Mouse (Mus musculus): ENCODE data around the gene Gata3. TPM values are rescaled to one million over a fixed set of nuclear protein-coding genes. Genes with fewer than 3 reads are reported as not detected.

Gene Gata3
- polyA plus RNA-seq, 2 experiments: 0.30 to 0.63 TPM

- peak; percentile 30 for ATAC-seq (ENCODE audit: insufficient read depth)
- no peak overlapping the region for H3K27ac ChIP-seq
- no peaks in the 10 kb centered on the region for H3K4me1 ChIP-seq (replicated peaks; ENCODE audit: control insufficient read depth in 2 of 2, insufficient read depth in 2 of 2, low read length in 1 of 2)
- peaks cover 100% of the 10 kb centered on the region for H3K27me3 ChIP-seq (ENCODE audit: control insufficient read depth, insufficient read depth, low read length)
- H3K9me3 ChIP-seq (ENCODE audit: control insufficient read depth, low read length): no peaks in the 10 kb centered on the region
- peak overlapping the region; percentile 49 to 55 for H3K4me3 ChIP-seq (ENCODE audit: insufficient read depth in 1 of 2, low read depth in 2 of 2, low read length in 2 of 2)
- peak overlapping the region; percentile 77 for H3K4me2 ChIP-seq (ENCODE audit: low read depth)
- H3K36me3 ChIP-seq (replicated peaks; ENCODE audit: control insufficient read depth, insufficient read depth, low read depth): no peaks in the 10 kb centered on the region
- under 1% methylated on average over 22 of the region's 22 CpGs for WGBS (ENCODE audit: insufficient replicate concordance)
- no peak overlapping the region for H3K9ac ChIP-seq (replicated peaks)
- TF ChIP-seq CTCF (IDR thresholded peaks at IDR 0.05; ENCODE audit: low read depth): no peak
- no peak for TF ChIP-seq EP300 (IDR thresholded peaks at IDR 0.05; ENCODE audit: low read depth)
- no peak for DNase-seq (ENCODE audit: low read depth in 3 of 3, low spot score in 3 of 3)
Measured at GRCm38 (mm10) chr2:9879092-9879491, 10.7 kb downstream of the Gata3 start.

GRCm38 (mm10) chr2:9878564-9879081 is 11.2 kb downstream of the Gata3 start:
- peaks cover 99% of the 10 kb centered on the region for H3K27me3 ChIP-seq (ENCODE audit: control insufficient read depth, insufficient read depth, low read length)
- no peaks in the 10 kb centered on the region for H3K9me3 ChIP-seq (ENCODE audit: control insufficient read depth, low read length)
- H3K4me3 ChIP-seq (ENCODE audit: insufficient read depth in 1 of 2, low read depth in 2 of 2, low read length in 2 of 2): peak overlapping the region; percentile 49 to 55
- H3K4me2 ChIP-seq (ENCODE audit: low read depth): peak overlapping the region; percentile 77
- no peak for TF ChIP-seq EP300 (IDR thresholded peaks at IDR 0.05; ENCODE audit: low read depth)
- TF ChIP-seq CTCF (IDR thresholded peaks at IDR 0.05; ENCODE audit: low read depth): no peak
- no peak for ATAC-seq (ENCODE audit: insufficient read depth)
- no peak overlapping the region for H3K9ac ChIP-seq (replicated peaks)
- WGBS (ENCODE audit: insufficient replicate concordance): under 1% methylated on average over 33 of the region's 33 CpGs
- no peak overlapping the region for H3K27ac ChIP-seq
- no peak for DNase-seq (ENCODE audit: low read depth in 3 of 3, low spot score in 3 of 3)
- H3K36me3 ChIP-seq (replicated peaks; ENCODE audit: control insufficient read depth, insufficient read depth, low read depth): no peaks in the 10 kb centered on the region
- H3K4me1 ChIP-seq (replicated peaks; ENCODE audit: control insufficient read depth in 2 of 2, insufficient read depth in 2 of 2, low read length in 1 of 2): peaks cover 0 to under 1% of the 10 kb centered on the region in 2 experiments; a peak in 1 of 4 replicates

- ATAC-seq (ENCODE audit: insufficient read depth) (no peak), DNase-seq (ENCODE audit: low read depth in 3 of 3, low spot score in 3 of 3) (no peak)
- WGBS (ENCODE audit: insufficient replicate concordance): 1% methylated on average over 19 of the region's 19 CpGs
Measured at GRCm38 (mm10) chr2:9877966-9878563, 11.8 kb downstream of the Gata3 start.

GRCm38 (mm10) chr2:9877326-9877690 is 12.5 kb downstream of the Gata3 start:
- H3K9ac ChIP-seq (replicated peaks): no peak overlapping the region
- H3K27ac ChIP-seq: no peak overlapping the region
- H3K27me3 ChIP-seq (ENCODE audit: control insufficient read depth, insufficient read depth, low read length): peaks cover 90% of the 10 kb centered on the region
- TF ChIP-seq EP300 (IDR thresholded peaks at IDR 0.05; ENCODE audit: low read depth) (no peak), CTCF (IDR thresholded peaks at IDR 0.05; ENCODE audit: low read depth) (no peak)
- DNase-seq (ENCODE audit: low read depth in 3 of 3, low spot score in 3 of 3) (no peak), ATAC-seq (ENCODE audit: insufficient read depth) (no peak)
- H3K9me3 ChIP-seq (ENCODE audit: control insufficient read depth, low read length): no peaks in the 10 kb centered on the region
- no peaks in the 10 kb centered on the region for H3K36me3 ChIP-seq (replicated peaks; ENCODE audit: control insufficient read depth, insufficient read depth, low read depth)
- WGBS (ENCODE audit: insufficient replicate concordance): under 1% methylated on average over 35 of the region's 35 CpGs
- peak overlapping the region; percentile 77 for H3K4me2 ChIP-seq (ENCODE audit: low read depth)
- H3K4me1 ChIP-seq (replicated peaks; ENCODE audit: control insufficient read depth in 2 of 2, insufficient read depth in 2 of 2, low read length in 1 of 2): peaks cover 0 to 2% of the 10 kb centered on the region in 2 experiments; a peak in 2 of 4 replicates
- H3K4me3 ChIP-seq (ENCODE audit: insufficient read depth in 1 of 2, low read depth in 2 of 2, low read length in 2 of 2): peak overlapping the region; percentile 55

More at GRCm38 (mm10) chr2:9877966-9878563, 11.8 kb downstream of the Gata3 start:
- Histone ChIP-seq H3K9me3 (ENCODE audit: control insufficient read depth, low read length) (no peaks in the 10 kb centered on the region), H3K4me3 (ENCODE audit: insufficient read depth in 1 of 2, low read depth in 2 of 2, low read length in 2 of 2) (peak overlapping the region; percentile 39 to 55), H3K4me1 (replicated peaks; ENCODE audit: control insufficient read depth in 2 of 2, insufficient read depth in 2 of 2, low read length in 1 of 2) (peaks cover 0 to 2% of the 10 kb centered on the region in 2 experiments; a peak in 1 of 4 replicates), H3K9ac (replicated peaks) (no peak overlapping the region), H3K36me3 (replicated peaks; ENCODE audit: control insufficient read depth, insufficient read depth, low read depth) (no peaks in the 10 kb centered on the region), H3K27ac (no peak overlapping the region), H3K4me2 (ENCODE audit: low read depth) (peak overlapping the region; percentile 77), H3K27me3 (ENCODE audit: control insufficient read depth, insufficient read depth, low read length) (peaks cover 94% of the 10 kb centered on the region)
- TF ChIP-seq EP300 (IDR thresholded peaks at IDR 0.05; ENCODE audit: low read depth): no peak
- no peak for TF ChIP-seq CTCF (IDR thresholded peaks at IDR 0.05; ENCODE audit: low read depth)

- Histone ChIP-seq H3K4me3 (ENCODE audit: insufficient read depth in 1 of 2, low read depth in 2 of 2, low read length in 2 of 2) (peak overlapping the region; percentile 55), H3K9ac (replicated peaks) (no peak overlapping the region), H3K27me3 (ENCODE audit: control insufficient read depth, insufficient read depth, low read length) (peaks cover 88% of the 10 kb centered on the region), H3K36me3 (replicated peaks; ENCODE audit: control insufficient read depth, insufficient read depth, low read depth) (no peaks in the 10 kb centered on the region), H3K4me1 (replicated peaks; ENCODE audit: control insufficient read depth in 2 of 2, insufficient read depth in 2 of 2, low read length in 1 of 2) (peaks cover 0 to 2% of the 10 kb centered on the region in 2 experiments; a peak in 2 of 4 replicates), H3K9me3 (ENCODE audit: control insufficient read depth, low read length) (no peaks in the 10 kb centered on the region), H3K4me2 (ENCODE audit: low read depth) (peak overlapping the region; percentile 77), H3K27ac (no peak overlapping the region)
- 4% methylated on average over 31 of the region's 31 CpGs for WGBS (ENCODE audit: insufficient replicate concordance)
- no peak for ATAC-seq (ENCODE audit: insufficient read depth)
- TF ChIP-seq EP300 (IDR thresholded peaks at IDR 0.05; ENCODE audit: low read depth) (no peak), CTCF (IDR thresholded peaks at IDR 0.05; ENCODE audit: low read depth) (no peak)
- no peak for DNase-seq (ENCODE audit: low read depth in 3 of 3, low spot score in 3 of 3)
Measured at GRCm38 (mm10) chr2:9876621-9877325, 13.1 kb downstream of the Gata3 start.
